Mouse (Mus musculus): ENCODE measurements around the gene Arhgap23.

Arhgap23 gene

GRCm38 (mm10) chr11:97508198-97508597 is 92.9 kb downstream of the Arhgap23 start:
- peak in 1 of 2 experiments; percentile 26 for DNase-seq

- DNase-seq, result peak in 1 of 2 experiments; percentile 5
These were observed 93.7 kb downstream of the Arhgap23 start for GRCm38 (mm10) chr11:97509058-97509457.

- DNase-seq, result no peak
These were observed 94.6 kb downstream of the Arhgap23 start for GRCm38 (mm10) chr11:97509715-97510485.

- peak; percentile 90 to 94 for DNase-seq
These were observed 95.8 kb downstream of the Arhgap23 start for GRCm38 (mm10) chr11:97510966-97511660.

- peak; percentile 69 to 78 for DNase-seq
These were observed 96.5 kb downstream of the Arhgap23 start for GRCm38 (mm10) chr11:97511661-97512369.

- no peak for DNase-seq
These were observed 97.2 kb downstream of the Arhgap23 start for GRCm38 (mm10) chr11:97512511-97512910.

GRCm38 (mm10) chr11:97513066-97513465 is 97.7 kb downstream of the Arhgap23 start:
- no peak for DNase-seq

- no peak for DNase-seq
These were observed 105.2 kb downstream of the Arhgap23 start for GRCm38 (mm10) chr11:97520541-97520940.

- DNase-seq, result peak in 1 of 2 experiments; percentile 66
These were observed 106.6 kb downstream of the Arhgap23 start for GRCm38 (mm10) chr11:97521741-97522474.

- DNase-seq, result no peak
These were observed 107.8 kb downstream of the Arhgap23 start for GRCm38 (mm10) chr11:97523107-97523506.

GRCm38 (mm10) chr11:97523827-97524261 is 108.5 kb downstream of the Arhgap23 start:
- peak; percentile 77 to 81 for DNase-seq

- DNase-seq, result no peak
These were observed 109.0 kb downstream of the Arhgap23 start for GRCm38 (mm10) chr11:97524306-97524705.

- no peak for DNase-seq
These were observed 110.0 kb downstream of the Arhgap23 start for GRCm38 (mm10) chr11:97525313-97525712.

- DNase-seq, result no peak
These were observed 113.0 kb downstream of the Arhgap23 start for GRCm38 (mm10) chr11:97528282-97528808.

GRCm38 (mm10) chr11:97530069-97530468 is 114.7 kb downstream of the Arhgap23 start:
- no peak for DNase-seq

- DNase-seq, result peak; percentile 73 to 75
These were observed 115.6 kb downstream of the Arhgap23 start for GRCm38 (mm10) chr11:97530961-97531360.

GRCm38 (mm10) chr11:97531381-97532260 is 116.3 kb downstream of the Arhgap23 start:
- DNase-seq, result peak; percentile 98

GRCm38 (mm10) chr11:97532354-97532753 is 117.0 kb downstream of the Arhgap23 start:
- DNase-seq, result peak; percentile 86 to 92

- DNase-seq, result peak; percentile 87 to 88
These were observed 117.7 kb downstream of the Arhgap23 start for GRCm38 (mm10) chr11:97532950-97533582.

- DNase-seq, result peak; percentile 66 to 71
These were observed 118.3 kb downstream of the Arhgap23 start for GRCm38 (mm10) chr11:97533653-97534052.
